Mouse (Mus musculus) spleen, adult 2 months (tissue): ENCODE data around the gene Hid1. TPM values are rescaled to one million over a fixed set of nuclear protein-coding genes. Genes with fewer than 3 reads are reported as not detected.

Experiments
- DNase-seq, 2 experiments: peaks; one replicate each; pipeline versions ENCODE4 v3.0.0 to v3.0.0-alpha.2; 2012 to 2021; ENCODE audit warnings: low spot score in 2 of 2, low read depth in 1 of 2
- H3K27ac ChIP-seq: fragments of 200-500 bp; 2 replicates; pipeline ENCODE4 v1.5.1; 2012; ENCODE audit warnings: low read length, inconsistent platforms; ENCODE audit not compliant: insufficient read depth
- H3K27me3 ChIP-seq: fragments of 200-500 bp; 2 replicates; pipeline ENCODE4 v1.6.1; 2012; ENCODE audit warnings: mild to moderate bottlenecking, moderate library complexity, low read length, inconsistent platforms; ENCODE audit not compliant: control insufficient read depth, insufficient read depth
- H3K36me3 ChIP-seq: fragments of 200-500 bp; 2 replicates; pipeline ENCODE4 v1.6.1; 2012; ENCODE audit warnings: mild to moderate bottlenecking, low read length, inconsistent platforms; ENCODE audit not compliant: control insufficient read depth, insufficient read depth
- H3K4me1 ChIP-seq: fragments of 200-500 bp; 2 replicates; pipeline ENCODE4 v1.6.1; 2011; ENCODE audit warnings: inconsistent platforms; ENCODE audit not compliant: control insufficient read depth, insufficient read depth, insufficient read length
- H3K4me3 ChIP-seq: fragments of 200-500 bp; 2 replicates; pipeline ENCODE4 v1.5.1; 2011; ENCODE audit warnings: mild to moderate bottlenecking, inconsistent platforms; ENCODE audit not compliant: insufficient read depth, insufficient read length; ENCODE audit errors: extremely low read depth
- CTCF ChIP-seq: fragments of 200-500 bp; IDR thresholded peaks from 2 replicates; pipeline ENCODE4 v1.5.1; 2011; ENCODE audit warnings: mild to moderate bottlenecking, inconsistent platforms; ENCODE audit not compliant: insufficient read depth, insufficient read length, insufficient replicate concordance; ENCODE audit errors: extremely low read depth
- POLR2A ChIP-seq: fragments of 200-500 bp; IDR thresholded peaks from 2 replicates; pipeline ENCODE4 v1.6.1; 2011; ENCODE audit warnings: low read depth, low read length, inconsistent platforms
- WGBS: fragments of 180-500 bp; shearing (Covaris S2); methylation state at CpG from one replicate; pipeline ENCODE4 v1.1.7; 2018; 5-methylcytosine and 5-hydroxymethylcytosine counted together
- polyA plus RNA-seq: library from polyadenylated mRNA; depleted of rRNA; stranded (reverse); fragments of >200 nt; gene quantifications from 2 replicates; pipeline ENCODE4 v1.2.3, GENCODE M21; 2012

Gene Hid1
- polyA plus RNA-seq, 1 experiment, result 17.9 TPM

DNA sequence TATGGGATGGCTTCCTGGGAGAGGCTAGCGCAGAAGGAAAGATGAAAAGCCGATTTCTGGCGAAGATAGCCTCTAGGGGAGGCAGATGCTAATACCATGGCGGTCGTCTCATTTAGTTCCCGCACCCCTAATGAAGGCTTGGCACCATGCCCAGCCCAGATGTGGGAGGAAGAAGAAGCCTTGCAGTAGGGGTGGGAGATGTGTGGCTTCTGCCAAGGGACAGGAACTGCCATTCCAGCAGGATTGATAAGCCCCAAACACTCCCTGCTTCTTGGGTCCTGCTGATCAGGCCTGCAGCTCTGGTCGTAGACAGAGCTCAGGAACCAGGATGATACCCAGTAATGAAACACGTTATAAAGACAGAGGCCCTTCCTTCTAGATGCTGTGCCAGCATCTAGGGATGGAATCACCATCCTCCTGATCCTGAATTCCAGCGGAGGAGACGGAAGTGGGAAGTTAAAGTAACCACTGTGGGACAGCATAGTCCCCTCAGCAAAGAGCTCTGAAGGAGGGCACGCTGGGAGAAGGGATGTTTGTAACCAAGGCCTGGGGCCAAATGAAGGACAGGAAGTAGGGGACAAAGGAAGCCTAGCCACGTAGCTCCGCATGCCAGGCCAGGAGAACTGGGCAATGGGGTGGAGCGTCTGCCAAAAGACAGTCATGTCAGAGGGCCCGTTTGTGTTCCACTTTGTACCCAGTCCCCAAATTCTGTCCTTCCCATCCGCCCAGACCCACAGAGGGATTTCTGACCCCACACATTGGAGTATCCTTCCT lies 16.3 kb upstream of the Hid1 start:
- Histone ChIP-seq H3K27ac (peak overlapping the region; percentile 18), H3K27me3 (peaks cover 23% of the 10 kb centered on the region), H3K4me3 (no peak overlapping the region), H3K36me3 (no peaks in the 10 kb centered on the region), H3K4me1 (peaks cover 9% of the 10 kb centered on the region)
- TF ChIP-seq POLR2A (no peak), CTCF (no peak)
- WGBS, result 69% methylated on average over 16 of the region's 16 CpGs
- no peak for DNase-seq

DNA sequence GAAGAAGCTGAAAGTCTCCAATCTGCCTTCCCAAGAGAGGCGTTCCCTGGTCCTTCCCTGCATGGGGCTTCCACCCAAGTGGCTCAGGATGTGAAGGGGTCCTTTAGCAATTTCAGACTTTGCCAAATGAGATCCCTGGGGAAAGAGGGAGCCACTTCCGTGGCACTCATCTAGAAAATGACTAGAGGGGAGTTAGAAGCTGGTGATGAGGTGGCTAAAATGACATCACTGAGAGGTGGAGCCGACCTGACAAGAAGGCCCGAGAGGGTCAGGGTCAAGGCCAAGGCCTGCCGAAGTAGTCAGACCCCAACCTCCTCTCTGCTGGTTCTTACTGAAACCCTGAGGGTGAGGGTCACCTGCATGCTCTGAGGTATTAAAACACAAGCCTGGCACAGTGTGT lies 15.3 kb upstream of the Hid1 start:
- TF ChIP-seq CTCF, result no peak
- no peaks in the 10 kb centered on the region for H3K36me3 ChIP-seq
- peaks cover 9% of the 10 kb centered on the region for H3K4me1 ChIP-seq
- DNase-seq, result no peak
- H3K27me3 ChIP-seq, result peaks cover 23% of the 10 kb centered on the region
- H3K27ac ChIP-seq, result no peak overlapping the region
- H3K4me3 ChIP-seq, result no peak overlapping the region
- WGBS, result 54% methylated on average over 5 of the region's 5 CpGs

DNA sequence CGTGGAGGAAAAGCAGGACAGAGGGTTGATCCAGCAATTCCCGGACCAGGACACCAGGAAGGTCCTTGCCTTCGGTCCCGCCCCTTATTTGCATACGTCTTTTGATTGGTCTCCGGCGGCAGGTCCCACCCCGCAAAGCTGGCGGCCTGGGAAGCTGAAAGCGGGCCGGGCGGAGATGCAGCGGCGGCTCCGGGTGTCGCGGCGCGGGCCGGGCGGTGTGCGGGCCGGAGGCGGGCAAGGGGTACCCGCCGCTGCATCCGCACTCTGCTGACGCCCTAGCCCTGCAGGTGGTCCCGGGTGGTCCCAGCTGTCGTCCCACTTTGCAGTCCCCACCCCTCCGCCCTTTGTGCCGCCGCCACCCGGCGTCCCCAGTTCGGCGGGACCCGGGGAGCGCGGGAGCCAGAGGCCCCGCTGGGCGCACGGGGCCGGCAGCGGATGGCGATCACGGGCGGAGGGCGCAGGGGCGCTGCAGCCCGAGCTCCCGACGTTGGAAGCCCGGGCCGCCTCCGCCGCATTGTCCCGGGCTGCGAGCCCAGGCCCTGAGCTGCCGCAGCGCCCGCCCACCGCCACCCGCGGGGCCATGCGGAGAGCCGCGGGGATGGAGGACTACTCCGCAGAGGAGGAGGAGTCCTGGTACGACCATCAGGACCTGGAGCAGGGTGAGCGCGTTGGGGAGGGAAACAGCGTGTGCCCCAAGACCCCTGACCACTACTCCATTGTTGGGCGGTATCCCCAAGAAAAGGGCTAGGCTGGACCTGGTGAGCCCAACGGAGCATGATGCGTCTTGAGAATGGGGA lies 14.4 kb upstream of the Hid1 start, which contains the start of gene Cdr2l:
Gene Cdr2l, plus strand, starts transcription at position 174 of the 797 bp plus-strand sequence.
- WGBS, result 3% methylated on average over 73 of the region's 76 CpGs
- Histone ChIP-seq H3K36me3 (no peaks in the 10 kb centered on the region), H3K27me3 (peaks cover 23% of the 10 kb centered on the region), H3K4me1 (peaks cover 9% of the 10 kb centered on the region), H3K4me3 (peak within 1 kb of the TSS; percentile 55), H3K27ac (peak within 1 kb of the TSS; percentile 45; the same call in 1 of the 2 replicates)
- no peak for TF ChIP-seq CTCF
- TF ChIP-seq POLR2A, result no peak
- peak in 1 of 2 experiments; percentile 24 for DNase-seq

DNA sequence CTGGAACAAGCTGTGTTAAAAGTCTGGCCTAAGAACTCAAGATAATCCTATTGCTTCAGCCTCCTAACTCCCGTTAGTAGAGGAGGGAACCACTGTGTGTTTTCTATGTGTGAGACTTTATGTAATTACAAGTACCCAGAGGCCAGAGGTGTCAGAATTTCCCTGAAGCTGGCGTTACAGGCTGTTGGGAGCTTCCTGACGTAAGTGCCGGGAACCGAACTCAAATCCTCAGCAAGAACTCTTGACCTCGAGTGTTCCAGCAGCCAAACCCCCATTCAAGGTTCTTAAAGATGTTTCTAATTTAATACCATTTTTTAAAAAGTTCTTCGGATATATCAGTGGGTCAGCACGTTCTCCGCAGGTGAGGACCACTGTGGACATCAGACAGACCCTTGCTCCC lies 13.7 kb upstream of the Hid1 start:
- Histone ChIP-seq H3K4me3 (no peak overlapping the region; the same call in 1 of the 2 replicates), H3K4me1 (peaks cover 9% of the 10 kb centered on the region), H3K27me3 (peaks cover 23% of the 10 kb centered on the region), H3K27ac (peak overlapping the region; percentile 45; the same call in 1 of the 2 replicates), H3K36me3 (no peaks in the 10 kb centered on the region)
- no peak for TF ChIP-seq POLR2A
- no peak for TF ChIP-seq CTCF
- no peak for DNase-seq
- 61% methylated on average over 9 of the region's 9 CpGs for WGBS

DNA sequence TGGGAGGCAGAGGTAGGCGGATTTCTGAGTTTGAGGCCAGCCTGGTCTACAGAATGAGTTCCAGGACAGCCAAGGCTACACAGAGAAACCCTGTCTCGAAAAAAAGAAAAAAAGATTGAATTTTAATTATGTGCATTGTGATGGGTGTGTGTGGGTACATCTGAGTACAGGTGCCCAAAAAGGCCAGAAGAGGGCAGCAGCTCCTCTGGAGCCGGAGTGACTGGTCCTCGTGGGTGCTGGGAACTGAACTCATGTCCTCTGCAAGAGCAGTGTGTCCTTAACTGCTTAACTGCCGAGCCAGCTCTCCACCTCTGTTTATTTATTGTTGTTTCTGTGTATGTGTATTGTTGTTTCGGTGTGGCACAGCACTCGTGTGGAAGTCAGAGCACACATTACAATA lies 10.3 kb upstream of the Hid1 start:
- H3K27me3 ChIP-seq, result peaks cover 19% of the 10 kb centered on the region
- H3K27ac ChIP-seq, result no peak overlapping the region
- WGBS, result 88% methylated on average over 7 of the region's 7 CpGs
- peaks cover 11% of the 10 kb centered on the region for H3K4me1 ChIP-seq
- TF ChIP-seq POLR2A, result no peak
- TF ChIP-seq CTCF, result no peak
- H3K36me3 ChIP-seq, result no peaks in the 10 kb centered on the region
- no peak overlapping the region for H3K4me3 ChIP-seq
- DNase-seq, result no peak

DNA sequence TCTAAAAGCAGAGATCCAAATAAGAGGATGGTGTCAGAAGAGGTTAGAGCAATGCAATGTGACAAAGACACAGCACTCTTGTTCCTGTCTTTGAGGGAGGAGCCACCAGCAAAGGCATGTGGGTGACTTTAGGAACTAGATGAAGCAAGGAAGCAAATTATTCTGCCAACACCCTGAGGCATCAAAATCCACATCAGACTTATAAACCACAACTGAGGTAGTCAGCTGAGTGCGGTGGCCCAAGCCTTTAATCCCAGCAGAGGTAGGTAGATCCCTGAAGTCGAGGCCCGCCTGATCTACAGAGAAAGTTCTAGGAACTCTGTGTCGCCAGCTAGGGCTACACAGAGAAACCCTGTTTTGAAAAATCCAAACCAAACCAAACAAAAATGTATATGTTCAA lies 9.7 kb upstream of the Hid1 start:
- peaks cover 14% of the 10 kb centered on the region for H3K27me3 ChIP-seq
- 65% methylated on average over 4 of the region's 4 CpGs for WGBS
- H3K4me1 ChIP-seq, result peaks cover 9% of the 10 kb centered on the region

DNA sequence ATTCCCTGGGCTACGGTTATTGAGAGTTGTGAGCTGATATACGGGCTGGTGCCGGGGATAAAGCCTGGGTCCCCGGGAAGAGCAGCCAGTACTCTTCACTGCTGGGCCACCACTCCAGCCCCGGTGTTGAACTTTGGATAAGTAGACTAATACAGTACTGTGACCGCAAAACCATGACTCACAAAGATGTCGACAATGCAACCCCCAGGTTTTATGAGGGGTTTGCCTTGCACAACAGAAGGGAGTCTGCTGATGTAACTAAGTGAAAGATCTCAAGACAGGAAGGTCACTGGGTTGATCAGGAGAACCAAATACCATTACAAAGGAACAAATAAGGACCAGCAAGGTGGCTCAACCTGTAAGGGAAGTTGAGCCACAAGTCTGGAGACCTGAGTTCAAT lies 9.2 kb upstream of the Hid1 start:
- no peaks in the 10 kb centered on the region for H3K36me3 ChIP-seq
- peaks cover 8% of the 10 kb centered on the region for H3K27me3 ChIP-seq
- H3K27ac ChIP-seq, result no peak overlapping the region
- no peak for DNase-seq
- TF ChIP-seq POLR2A (no peak), CTCF (no peak)
- no peak overlapping the region for H3K4me3 ChIP-seq
- peaks cover 4% of the 10 kb centered on the region for H3K4me1 ChIP-seq
- 66% methylated on average over 7 of the region's 7 CpGs for WGBS

More for the DNA sequence above, 9.7 kb upstream of the Hid1 start:
- DNase-seq, result no peak
- no peak overlapping the region for H3K4me3 ChIP-seq
- no peaks in the 10 kb centered on the region for H3K36me3 ChIP-seq
- no peak overlapping the region for H3K27ac ChIP-seq
- TF ChIP-seq POLR2A, result no peak
